Mouse (Mus musculus): ENCODE measurements around the gene Rgs9.
"Not testable (repeated sequence)": the region's sequence is repeated elsewhere in the genome, so short reads cannot be mapped to it uniquely, and the experiment has no call there.

Gene Rgs9

DNA sequence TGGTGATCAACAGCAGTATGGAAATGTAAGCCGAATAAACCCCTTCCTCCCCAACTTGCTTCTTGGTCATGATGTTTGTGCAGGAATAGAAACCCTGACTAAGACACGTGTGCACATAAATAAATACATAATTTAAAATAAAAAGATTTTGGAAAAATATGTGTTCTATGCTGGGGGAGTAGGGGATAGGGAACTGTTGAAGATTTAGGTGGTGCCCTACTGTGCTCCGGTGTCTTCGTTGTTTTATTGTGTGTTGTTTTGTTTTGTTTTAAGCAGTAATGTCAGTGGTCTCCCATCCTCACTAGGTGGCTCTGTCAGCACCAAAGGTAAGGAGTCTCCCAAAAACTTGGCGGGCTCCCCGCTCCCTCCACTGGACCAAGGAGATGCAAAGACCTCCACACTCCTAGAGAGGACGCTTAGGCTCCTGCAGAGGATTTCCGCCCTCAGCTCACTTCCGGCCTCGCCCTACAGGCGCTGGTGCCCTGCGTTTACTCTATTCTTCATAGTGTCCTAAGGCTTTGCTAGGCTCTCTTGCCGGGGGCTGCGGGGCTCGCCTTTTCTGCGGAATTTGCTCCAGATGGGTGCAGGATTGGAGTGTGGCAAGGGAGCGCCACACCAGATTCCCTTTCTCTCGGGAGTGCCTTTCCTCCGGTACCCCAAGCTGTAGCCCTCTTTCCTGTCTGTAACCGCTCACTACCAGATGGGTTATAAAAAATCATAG, 14.1 kb upstream of the Rgs9 start:
- DNase-seq (ENCODE audit: inconsistent age in 2 of 2, low spot score in 1 of 2) = peak; percentile 77 to 93

DNA sequence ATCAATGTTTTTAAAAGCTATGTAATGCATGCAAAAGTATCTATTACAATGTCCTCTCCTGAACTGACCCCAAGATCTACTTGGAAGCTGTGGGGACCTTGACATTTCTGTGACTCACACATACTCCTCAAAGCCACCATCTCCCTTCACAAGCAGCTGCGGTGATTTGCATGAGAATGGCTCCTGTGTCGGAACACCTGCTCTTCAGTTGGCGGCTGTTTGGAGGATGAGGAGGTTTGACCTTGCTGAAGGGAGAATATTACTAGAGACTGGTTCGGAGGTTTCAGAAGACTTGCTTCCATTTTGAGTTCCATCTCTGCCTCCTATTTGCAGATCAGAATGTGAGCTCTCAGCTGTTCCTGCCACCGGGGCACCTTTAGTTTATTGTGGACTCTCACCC, 7.8 kb upstream of the Rgs9 start:
- DNase-seq (ENCODE audit: inconsistent age in 2 of 2, low spot score in 1 of 2) = peak; percentile 13 to 52

DNA sequence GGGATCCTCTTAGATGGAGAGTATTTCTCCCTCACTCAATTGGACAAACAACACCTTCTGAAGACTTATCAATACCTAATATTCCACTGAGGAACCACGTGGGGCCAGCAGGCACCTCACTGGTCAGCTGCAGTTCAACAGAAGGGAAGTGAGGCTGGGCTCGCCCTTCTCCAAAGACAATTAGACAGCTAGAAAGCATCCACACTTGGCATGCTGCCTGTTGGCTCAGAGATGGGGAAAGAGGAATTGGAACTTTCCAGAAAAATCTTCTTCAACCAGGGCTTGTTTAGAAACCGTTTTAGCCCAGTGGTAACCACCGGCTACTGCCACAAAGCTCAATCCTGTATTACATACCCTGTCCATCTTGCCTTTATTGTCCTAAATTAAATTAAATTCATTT, 4.4 kb upstream of the Rgs9 start:
- DNase-seq (ENCODE audit: inconsistent age in 2 of 2, low spot score in 1 of 2) = peak; percentile 45 to 66

DNA sequence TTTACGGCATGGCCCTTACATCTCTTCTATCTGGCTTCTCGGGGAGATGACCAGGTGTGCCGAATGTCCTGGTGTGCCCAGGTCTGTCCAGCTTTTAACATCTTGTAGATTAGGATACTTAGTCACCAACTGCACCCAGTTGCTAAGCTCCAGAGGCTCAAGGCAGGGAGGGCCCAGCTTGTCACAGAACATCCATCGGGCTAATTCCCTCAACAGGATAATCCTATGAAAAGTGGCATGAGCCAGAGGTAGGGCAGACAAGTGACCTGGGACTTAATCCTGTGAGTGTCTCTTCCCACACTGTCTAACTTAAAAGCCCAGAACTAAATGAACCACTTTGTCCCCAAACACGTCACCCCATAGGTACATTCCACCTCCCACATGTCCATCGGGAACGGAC, 898 bp downstream of the Rgs9 start:
- no peak for DNase-seq (ENCODE audit: inconsistent age in 2 of 2, low spot score in 1 of 2)

DNA sequence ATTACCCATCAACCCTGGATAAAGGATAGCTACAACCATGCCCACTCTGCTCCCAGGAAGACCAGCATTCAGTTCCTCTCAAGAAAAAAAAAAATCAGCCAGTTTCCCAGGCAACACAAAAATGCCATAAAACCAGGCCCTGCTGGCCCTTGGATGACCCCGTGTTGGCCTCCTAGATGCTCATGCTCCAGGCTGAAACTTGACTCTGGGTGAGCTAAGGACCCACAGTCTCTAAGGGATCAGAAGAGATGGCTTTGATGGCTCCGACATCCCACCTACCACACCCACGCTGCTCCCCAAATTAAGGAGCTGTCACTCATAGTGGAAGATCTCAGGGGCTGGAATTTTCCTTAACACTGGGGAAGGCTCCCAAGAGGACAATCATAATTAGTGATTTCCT, 5.9 kb downstream of the Rgs9 start:
- no peak for DNase-seq (ENCODE audit: inconsistent age in 2 of 2, low spot score in 1 of 2)

DNA sequence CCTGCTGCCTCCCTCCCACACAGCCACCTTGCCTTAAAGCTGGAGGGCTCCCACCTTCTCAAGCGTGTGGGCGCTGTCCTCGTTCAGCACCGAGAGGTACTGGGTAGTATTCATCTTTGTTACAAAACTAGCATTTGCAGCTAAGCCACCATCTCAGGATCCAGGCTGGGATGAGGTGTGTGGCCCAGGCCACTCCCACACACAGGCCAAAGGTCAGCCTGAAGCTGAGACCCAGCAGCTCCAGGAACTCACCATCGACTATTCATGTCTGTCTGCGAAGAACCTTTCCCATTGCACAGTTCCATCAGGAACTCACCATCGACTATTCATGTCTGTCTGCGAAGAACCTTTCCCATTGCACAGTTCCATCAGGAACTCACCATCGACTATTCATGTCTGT, 8.6 kb downstream of the Rgs9 start:
- DNase-seq (ENCODE audit: inconsistent age in 2 of 2, low spot score in 1 of 2) = not testable (repeated sequence)

DNA sequence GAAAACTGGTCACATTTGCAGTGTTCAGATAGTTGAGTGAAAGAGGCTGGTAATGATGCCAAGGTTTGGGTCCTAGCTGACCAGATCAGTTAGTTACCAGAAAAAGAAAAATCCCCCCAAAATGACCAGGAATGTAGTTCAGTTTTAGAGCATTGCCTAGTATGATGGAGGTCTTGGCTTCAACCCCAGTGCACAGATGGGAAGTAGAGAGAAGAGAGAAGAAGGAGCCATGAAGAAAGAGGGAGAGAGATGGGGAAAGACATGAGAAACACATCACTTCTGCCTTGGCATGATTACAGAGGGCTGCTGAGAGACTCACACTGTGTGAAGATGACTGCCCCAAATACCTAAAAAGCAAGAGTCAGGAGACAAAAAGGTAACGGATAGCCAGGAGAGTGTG, 13.1 kb downstream of the Rgs9 start:
- no peak for DNase-seq (ENCODE audit: inconsistent age in 2 of 2, low spot score in 1 of 2)

DNA sequence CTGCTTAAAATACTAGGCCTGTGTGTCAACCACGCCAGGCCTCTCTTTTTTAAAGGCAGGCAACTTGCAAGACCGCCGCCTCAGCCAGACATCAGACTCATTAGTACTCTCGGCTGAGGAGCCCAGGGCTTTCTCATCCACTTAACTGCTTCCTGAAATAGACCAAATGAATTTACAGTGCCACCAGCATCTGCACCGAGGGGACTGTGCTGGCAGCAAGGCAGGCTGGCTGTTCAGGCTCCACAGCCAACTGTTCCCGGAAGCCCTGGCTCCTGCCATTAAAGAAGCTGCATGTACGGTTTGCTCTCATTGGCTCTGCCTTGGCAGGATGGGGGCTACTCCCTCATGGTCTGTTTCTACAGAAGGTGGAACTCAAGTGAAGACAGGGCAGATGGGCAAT, 19.7 kb downstream of the Rgs9 start:
- peak in 1 of 2 experiments; percentile 17 for DNase-seq (ENCODE audit: inconsistent age in 2 of 2, low spot score in 1 of 2)

DNA sequence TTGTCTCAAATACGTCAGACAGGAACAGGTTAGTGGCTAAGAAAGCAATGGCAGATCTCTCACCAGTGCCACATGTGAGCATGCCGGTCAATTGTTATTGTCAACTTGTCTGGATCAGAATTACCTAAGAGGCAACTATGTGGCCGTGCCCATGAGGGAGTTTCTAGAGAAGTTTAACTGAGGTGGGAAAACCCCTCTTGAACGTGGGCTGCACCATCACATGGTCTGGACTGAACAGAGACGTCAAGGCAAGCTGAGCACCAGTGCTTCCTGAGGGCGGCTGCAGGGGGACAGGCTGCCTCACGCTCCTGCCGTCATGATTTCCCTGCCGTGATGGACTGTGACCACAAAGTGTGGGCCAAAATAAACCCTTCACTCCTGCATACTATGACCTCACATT, 26.5 kb downstream of the Rgs9 start:
- no peak for DNase-seq (ENCODE audit: inconsistent age in 2 of 2, low spot score in 1 of 2)

DNA sequence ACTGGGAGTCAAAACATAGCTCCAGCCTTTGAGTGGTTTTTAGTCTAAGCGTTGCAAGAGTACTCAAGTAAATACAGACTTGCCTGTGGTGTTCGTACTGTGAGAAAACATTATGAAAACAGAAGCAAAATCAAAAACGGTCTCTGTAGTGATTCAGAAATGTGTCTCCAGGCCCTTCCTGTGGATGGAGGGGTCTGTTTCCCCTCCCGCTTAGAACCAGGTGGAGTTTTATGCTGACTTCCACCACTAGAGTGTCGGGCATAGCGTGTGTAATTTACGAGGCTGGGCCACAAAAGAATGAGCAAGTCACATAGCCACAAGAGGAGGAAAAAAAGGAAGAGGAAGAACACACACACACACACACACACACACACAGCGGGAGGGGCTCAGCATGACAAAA, 27.6 kb downstream of the Rgs9 start:
- DNase-seq (ENCODE audit: inconsistent age in 2 of 2, low spot score in 1 of 2) = no peak

DNA sequence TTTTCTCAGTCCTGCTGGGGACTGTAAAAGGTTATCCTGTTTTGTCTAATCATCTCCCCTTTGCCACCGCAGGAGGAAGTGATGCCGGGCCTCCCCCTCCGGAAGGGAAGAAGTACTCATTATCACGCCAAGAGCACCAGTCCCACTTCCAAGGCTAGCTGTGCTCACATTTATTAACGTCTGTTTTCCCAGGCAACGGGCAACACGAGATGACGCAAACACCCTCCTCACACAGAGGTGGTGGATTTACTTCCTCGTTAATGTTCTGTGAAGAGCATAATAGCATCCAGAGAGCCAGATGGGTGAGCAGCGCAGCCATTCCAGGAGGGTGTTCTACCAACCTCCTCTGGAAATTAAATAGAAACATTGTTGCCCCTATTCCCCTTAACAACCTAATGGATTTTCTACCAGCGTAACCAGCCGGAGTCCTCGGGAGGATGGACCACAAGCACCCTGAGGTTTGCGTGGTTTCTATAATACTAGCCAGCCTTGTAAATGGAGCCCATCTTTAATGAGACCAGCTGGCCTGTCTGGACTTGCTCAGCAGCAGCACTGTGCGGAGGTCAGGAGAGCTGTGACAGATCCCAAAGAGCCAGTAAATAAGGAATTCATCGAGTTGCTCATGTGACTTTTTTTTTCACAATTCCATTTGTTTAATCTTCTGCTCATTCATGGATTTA, 28.1 kb downstream of the Rgs9 start:
- DNase-seq (ENCODE audit: inconsistent age in 2 of 2, low spot score in 1 of 2) = no peak

DNA sequence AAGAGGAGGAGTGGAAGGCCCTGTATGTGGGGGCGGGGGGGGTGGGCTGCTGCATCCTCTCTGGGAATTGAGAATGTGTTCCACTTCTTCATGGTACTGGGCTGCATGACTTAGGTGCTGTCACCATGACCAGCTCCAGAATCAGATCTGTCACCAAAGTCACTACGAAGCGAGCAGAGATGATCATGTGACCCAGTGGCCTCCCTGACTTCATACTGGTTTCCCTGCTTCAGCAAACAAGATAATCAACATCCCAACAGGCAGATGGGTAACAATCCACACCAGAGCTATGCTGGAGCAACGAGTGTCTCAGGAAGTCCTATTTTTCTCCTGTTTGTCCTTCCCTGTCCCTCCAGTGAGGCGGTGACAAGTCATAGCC, 28.7 kb downstream of the Rgs9 start:
- DNase-seq (ENCODE audit: inconsistent age in 2 of 2, low spot score in 1 of 2) = no peak

DNA sequence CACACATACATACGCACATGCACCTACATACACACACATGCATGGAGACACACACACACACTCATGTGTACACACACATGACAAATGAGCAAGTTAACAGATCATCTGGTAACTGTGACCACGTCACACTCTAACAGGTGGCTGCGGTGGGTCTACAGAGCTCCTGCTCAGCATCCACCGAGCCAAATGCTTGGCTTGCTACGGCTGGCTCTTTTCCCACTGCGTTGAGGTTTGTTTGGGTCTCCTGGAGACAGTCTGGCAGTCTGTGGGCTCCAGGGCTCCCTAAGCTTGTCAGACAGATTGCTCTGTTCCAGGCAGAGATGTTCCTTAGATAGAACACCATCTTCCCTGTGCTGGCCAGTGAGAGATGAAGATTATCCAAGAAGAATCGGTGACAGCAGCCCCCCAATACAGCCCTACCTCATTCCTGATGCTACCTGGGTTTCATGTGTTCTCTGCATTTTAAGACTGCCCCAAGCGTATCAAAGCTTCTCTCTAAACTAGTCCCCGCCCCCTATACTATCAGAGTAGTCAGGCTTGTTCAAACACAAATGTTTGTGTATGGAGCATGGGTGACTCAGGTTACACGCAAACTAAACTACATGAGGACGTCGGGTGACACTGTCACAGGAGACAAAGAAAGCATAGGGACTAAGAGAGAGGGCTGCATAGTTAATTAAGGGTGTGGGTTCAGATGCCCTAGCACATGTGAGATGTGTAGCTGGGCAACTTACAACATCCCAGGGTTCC, 31.6 kb downstream of the Rgs9 start:
- no peak for DNase-seq (ENCODE audit: inconsistent age in 2 of 2, low spot score in 1 of 2)

DNA sequence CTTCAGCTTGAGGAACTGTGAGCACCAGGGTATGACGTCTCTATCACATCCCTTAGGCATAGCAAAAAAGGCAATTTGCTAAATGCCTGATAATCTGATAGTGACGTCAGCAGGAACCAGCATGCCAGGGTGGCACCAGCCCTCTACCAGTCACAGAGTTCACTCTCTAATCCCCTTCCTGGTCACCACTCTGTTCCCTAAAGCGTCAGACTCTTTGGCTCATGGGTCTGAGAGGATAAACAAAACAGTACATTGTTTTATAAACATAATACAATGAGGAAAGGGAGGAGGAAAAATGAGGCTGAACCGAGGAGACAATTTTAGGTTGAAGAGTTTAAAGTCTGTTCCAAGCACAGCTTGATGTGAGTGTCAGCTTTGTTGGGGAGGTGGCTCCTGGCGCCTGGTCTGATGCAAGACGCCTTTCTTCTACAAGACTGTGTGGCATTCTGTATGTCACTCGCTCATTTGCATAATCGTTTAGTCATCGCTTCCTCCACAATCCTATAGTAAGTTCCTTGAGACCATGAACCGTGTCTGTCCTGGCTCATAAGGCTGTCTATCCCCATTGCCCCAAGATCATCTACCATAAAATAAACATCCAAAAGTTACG, 33.7 kb downstream of the Rgs9 start:
- no peak for DNase-seq (ENCODE audit: inconsistent age in 2 of 2, low spot score in 1 of 2)

DNA sequence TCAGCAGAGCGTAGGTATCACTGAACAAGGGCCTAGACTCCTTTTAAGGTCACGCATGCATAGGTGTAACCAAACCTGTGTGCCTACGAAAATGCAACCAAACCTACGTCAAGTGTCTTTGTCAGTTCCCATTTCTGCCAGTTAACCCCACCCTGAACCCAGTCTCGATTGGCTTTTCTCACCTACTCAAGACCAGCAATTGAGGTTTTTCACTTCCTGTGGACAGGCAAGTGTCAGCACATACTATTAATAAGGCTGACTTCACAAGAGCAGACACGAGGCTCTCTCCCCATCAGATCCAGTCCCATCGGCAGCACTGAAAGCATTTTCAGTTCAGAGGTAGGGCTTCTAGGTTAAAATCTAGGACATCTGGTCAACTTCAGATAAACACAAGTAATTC, 37.4 kb downstream of the Rgs9 start:
- DNase-seq (ENCODE audit: inconsistent age in 2 of 2, low spot score in 1 of 2) = no peak

DNA sequence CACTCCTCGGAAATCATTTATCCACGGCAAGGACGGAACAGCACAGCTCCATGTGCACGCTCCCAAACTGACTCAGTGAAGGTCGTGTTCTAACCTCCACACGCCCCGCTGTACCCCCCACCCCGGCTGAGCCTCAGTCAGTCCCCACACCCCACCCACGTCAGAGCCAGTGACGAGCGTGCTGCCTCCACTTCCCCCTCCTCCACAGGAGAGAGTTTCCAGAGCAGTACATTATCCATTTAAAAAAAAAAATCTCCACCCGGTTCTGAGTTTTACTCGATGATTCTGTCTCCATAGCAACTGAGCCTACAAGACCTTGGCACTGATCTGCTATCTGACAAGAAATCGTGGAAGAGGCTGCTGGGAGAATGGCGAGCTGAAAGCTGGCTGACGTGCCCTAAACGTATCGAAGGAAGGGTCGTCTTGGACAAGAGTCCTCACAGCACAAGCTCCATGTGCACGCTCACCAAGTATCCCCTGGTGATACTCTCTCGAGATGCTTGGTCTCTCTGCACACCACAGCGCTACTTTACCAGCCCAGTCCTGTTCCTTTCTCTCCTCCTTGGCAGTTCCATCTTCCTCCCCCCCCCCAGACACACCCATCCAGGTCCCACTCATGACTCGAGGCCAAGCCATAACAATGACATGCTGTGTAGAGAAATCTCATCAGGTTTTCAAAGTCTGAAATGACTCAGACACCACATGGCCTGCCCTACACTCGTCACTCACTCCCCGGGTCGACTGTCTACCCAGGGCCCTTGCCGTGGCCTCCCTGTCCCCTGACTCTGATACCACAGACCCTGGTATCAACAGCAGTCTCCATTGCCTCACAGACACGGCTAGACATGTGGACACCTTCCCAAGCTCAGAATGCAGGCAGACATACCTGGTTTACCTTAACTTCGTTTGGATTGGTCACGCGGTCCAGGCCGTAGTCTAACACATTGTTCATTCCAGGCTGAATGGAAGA, 38.7 kb downstream of the Rgs9 start:
- DNase-seq (ENCODE audit: inconsistent age in 2 of 2, low spot score in 1 of 2) = peak; percentile 61 to 78

DNA sequence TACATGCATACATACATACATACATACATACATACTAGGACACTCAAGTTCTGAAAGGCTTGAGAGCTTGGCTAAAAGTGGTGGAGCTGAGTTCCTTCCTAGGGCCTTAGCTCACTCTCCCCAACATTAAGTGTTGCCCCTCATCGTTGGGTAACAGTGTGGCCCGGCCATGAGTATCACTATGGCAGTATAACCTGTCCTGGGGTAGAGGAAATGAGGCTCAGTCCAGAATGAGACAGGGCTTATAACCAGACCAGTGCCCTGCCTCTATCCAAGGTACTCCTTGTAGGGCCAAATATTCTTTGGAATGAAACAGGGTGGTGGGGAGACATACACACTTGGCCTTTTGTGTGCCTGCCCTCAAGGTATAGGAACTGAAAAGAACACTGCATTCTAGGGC, 40.1 kb downstream of the Rgs9 start:
- peak in 1 of 2 experiments; percentile 44 for DNase-seq (ENCODE audit: inconsistent age in 2 of 2, low spot score in 1 of 2)

DNA sequence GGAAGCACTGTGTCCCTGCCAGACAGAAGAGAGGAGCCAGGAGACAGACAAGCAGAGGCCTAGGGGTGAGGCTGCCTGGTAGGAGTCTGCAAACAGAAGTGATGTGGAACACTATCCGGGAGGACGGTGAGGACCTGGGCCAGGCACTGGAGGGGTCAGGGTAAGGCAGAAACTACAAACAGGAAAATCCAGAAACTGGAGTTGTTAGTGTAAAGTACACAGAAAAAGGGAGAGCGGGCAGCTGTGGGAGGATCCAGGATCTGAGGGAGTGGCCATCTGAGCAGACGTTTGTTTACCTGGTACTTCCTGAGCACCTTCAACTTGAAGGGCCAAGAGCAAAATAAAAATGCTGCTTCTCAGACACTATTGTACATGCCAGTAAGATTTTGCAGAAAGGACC, 42.9 kb downstream of the Rgs9 start:
- DNase-seq (ENCODE audit: inconsistent age in 2 of 2, low spot score in 1 of 2) = no peak

DNA sequence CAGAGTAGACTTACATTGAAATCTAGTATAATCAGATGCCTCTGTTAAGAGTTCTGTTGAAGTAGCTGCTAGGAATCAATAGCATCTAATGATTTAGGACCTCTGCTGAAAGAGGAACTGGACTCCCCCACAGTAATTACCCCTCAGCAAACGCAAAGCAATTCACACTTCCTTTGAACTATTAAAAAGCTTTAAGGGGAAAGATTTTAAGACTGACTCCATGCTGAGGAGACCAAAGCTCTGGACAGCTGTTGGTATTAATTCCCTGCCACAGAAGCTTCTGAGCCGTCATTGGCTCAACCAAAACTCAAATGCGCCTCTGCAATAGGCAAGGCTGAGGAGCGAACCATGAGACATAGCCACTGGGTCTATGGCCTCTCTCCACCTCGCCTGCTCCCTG, 45.4 kb downstream of the Rgs9 start:
- DNase-seq (ENCODE audit: inconsistent age in 2 of 2, low spot score in 1 of 2) = no peak

DNA sequence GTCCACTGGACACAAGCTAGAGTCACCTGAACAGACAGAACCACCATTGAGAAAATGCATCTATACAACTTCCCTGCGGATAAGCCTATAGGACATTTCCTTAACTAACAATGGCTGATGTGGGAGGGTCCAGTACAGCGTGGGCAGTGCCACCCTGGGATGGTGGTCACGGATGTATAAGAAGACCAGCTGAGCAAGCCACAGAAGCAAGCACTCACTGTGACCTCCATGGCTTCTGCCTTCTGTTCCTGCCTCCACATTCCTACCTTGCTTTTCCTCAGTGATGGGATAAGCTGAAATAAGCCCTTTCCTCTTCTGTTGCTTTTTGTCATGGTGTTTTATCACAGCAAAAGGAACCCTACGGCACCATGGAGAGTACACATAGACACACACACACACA, 47.4 kb downstream of the Rgs9 start:
- DNase-seq (ENCODE audit: inconsistent age in 2 of 2, low spot score in 1 of 2) = no peak

DNA sequence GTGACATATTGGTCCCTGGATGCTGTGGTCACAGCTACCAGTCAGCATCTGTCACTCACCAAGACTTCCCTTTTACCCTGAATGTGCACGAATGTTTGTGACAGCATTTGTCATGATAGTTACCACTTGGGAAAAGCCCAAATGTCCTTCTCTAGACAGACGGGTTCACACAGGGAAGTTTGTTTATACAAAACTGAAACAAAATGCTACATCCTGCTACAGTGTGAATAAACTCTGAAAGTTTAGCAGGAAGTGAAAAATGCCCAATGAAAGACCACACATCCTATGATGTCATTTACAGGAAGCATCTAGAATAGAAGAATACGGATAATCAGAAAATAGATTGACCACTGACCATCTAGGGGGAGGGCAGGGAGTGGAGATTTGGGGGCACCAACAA, 51.0 kb downstream of the Rgs9 start:
- DNase-seq (ENCODE audit: inconsistent age in 2 of 2, low spot score in 1 of 2) = no peak

Data from adrenal gland, adult (tissue).